Mouse (Mus musculus) ES-E14 (cell line): Measurements from ENCODE around the gene Hspd1.

ENCODE experiments used
- CHD2 ChIP-seq: IDR thresholded peaks from 2 replicates; pipeline ENCODE4 v1.6.1; 2014; ENCODE audit warnings: mild to moderate bottlenecking, low read depth, low read length, inconsistent platforms
- HCFC1 ChIP-seq: IDR thresholded peaks from 2 replicates; pipeline ENCODE4 v1.6.1; 2012; ENCODE audit warnings: low read length, inconsistent platforms, borderline replicate concordance; ENCODE audit not compliant: insufficient read depth
- MAFK ChIP-seq: IDR thresholded peaks from 2 replicates; pipeline ENCODE4 v1.6.1; 2014; ENCODE audit warnings: mild to moderate bottlenecking, low read depth, low read length, inconsistent platforms; ENCODE audit not compliant: insufficient read depth
- ZC3H11A ChIP-seq: IDR thresholded peaks from 2 replicates; pipeline ENCODE4 v1.6.1; 2012; ENCODE audit warnings: low read depth, mild to moderate bottlenecking, inconsistent platforms, low read length, borderline replicate concordance
- ZNF384 ChIP-seq: IDR thresholded peaks from 2 replicates; pipeline ENCODE4 v1.6.1; 2012; ENCODE audit warnings: low read depth, low read length, inconsistent platforms

GRCm38 (mm10) chr1:55135846-55136245 is 47.8 kb upstream of the Hspd1 start:
- TF ChIP-seq HCFC1 (no peak), ZNF384 (no peak), ZC3H11A (no peak), MAFK (no peak), CHD2 (no peak)
